Mouse (Mus musculus) intestine, embryonic 16.5 days (tissue): Measurements from ENCODE around the gene Zfp248. TPM values are rescaled to one million over a fixed set of nuclear protein-coding genes. Genes with fewer than 3 reads are reported as not detected.

Experiments used
- ATAC-seq: fragments of 200-750 bp; cut with Nextera tagmentation; 2 replicates; pipeline ENCODE4 v1.8.0; 2017; ENCODE audit warnings: moderate TSS enrichment, moderate library complexity
- H3K27ac ChIP-seq: fragments of 300-500 bp; sonication (generic); 2 replicates; pipeline ENCODE4 v1.5.1; 2014; ENCODE audit warnings: mild to moderate bottlenecking, low read length
- H3K27me3 ChIP-seq: fragments of 300-500 bp; sonication (generic); replicated peaks from 2 replicates; pipeline ENCODE4 v1.6.1; 2014; ENCODE audit warnings: low read length, control low read depth, mixed read lengths; ENCODE audit not compliant: control insufficient read depth, insufficient read depth
- H3K36me3 ChIP-seq: fragments of 300-500 bp; sonication (generic); 2 replicates; pipeline ENCODE4 v1.6.1; 2014; ENCODE audit warnings: low read length, control low read depth; ENCODE audit not compliant: control insufficient read depth, insufficient read depth
- H3K4me1 ChIP-seq: fragments of 300-500 bp; sonication (generic); 2 replicates; pipeline ENCODE4 v1.6.1; 2014; ENCODE audit warnings: low read length, control low read depth, mixed read lengths; ENCODE audit not compliant: control insufficient read depth, insufficient read depth
- H3K4me2 ChIP-seq: fragments of 300-500 bp; sonication (generic); 2 replicates; pipeline ENCODE4 v1.6.1; 2014; ENCODE audit warnings: low read depth, low read length, control low read depth
- H3K4me3 ChIP-seq: fragments of 300-500 bp; sonication (generic); 2 replicates; pipeline ENCODE4 v1.5.1; 2014; ENCODE audit warnings: mild to moderate bottlenecking, low read length
- H3K9ac ChIP-seq: fragments of 300-500 bp; sonication (generic); 2 replicates; pipeline ENCODE4 v1.6.1; 2014; ENCODE audit warnings: low read depth, low read length
- H3K9me3 ChIP-seq: fragments of 300-500 bp; sonication (generic); 2 replicates; pipeline ENCODE4 v1.6.1; 2016; ENCODE audit warnings: low read length, control low read depth; ENCODE audit not compliant: control insufficient read depth
- WGBS: fragments of 180-500 bp; shearing (Covaris S2); extraction: QIAGEN DNeasy Blood & Tissue Kit; methylation state at CpG from one replicate; pipeline ENCODE4 v1.1.7; 2014; 5-methylcytosine and 5-hydroxymethylcytosine counted together
- microRNA-seq: library from miRNA; unstranded; fragments of <30 nt; microRNA quantifications from one replicate; pipeline ENCODE4, GENCODE M21; 2016
- polyA plus RNA-seq: library from polyadenylated mRNA; unstranded; fragments of >200 nt; fragmentation: Nextera tagmentation; extraction: Ambion mirVana; gene quantifications from 2 replicates; pipeline ENCODE4 v1.2.1, GENCODE M21; 2015

Gene Zfp248
- polyA plus RNA-seq, 1 experiment from 2014 or later = 3.8 TPM

GRCm38 (mm10) chr6:118380630-118381029 is 74.7 kb downstream of the Zfp248 start:
- no peaks in the 10 kb centered on the region for H3K9me3 ChIP-seq
- H3K9ac ChIP-seq = no peak overlapping the region
- no peaks in the 10 kb centered on the region for H3K27me3 ChIP-seq
- 63% methylated on average over 3 of the region's 3 CpGs for WGBS
- no peak overlapping the region for H3K4me2 ChIP-seq
- H3K36me3 ChIP-seq = 0 out of 2 replicates have a peak, but pooled peaks cover 2% of the 10 kb centered on the region
- ATAC-seq = no peak
- H3K27ac ChIP-seq = no peak overlapping the region
- no peak overlapping the region for H3K4me3 ChIP-seq
- peaks cover under 1% of the 10 kb centered on the region; the same call in 1 of the 2 replicates for H3K4me1 ChIP-seq

- 31% methylated on average over 20 of the region's 20 CpGs for WGBS
- Histone ChIP-seq H3K4me3 (no peak overlapping the region), H3K27me3 (no peaks in the 10 kb centered on the region), H3K4me1 (peaks cover 4% of the 10 kb centered on the region; the same call in 1 of the 2 replicates), H3K27ac (no peak overlapping the region), H3K36me3 (0 out of 2 replicates have a peak, but pooled peaks cover 2% of the 10 kb centered on the region), H3K4me2 (no peak overlapping the region), H3K9ac (no peak overlapping the region), H3K9me3 (no peaks in the 10 kb centered on the region)
- 0 out of 2 replicates have a peak, but pooled peaks have one; percentile 44 for ATAC-seq
Measured at GRCm38 (mm10) chr6:118379451-118380167, 75.7 kb downstream of the Zfp248 start.

GRCm38 (mm10) chr6:118377611-118378010 is 77.7 kb downstream of the Zfp248 start:
- H3K9ac ChIP-seq = no peak overlapping the region
- H3K9me3 ChIP-seq = no peaks in the 10 kb centered on the region
- H3K36me3 ChIP-seq = no peaks in the 10 kb centered on the region
- no peak overlapping the region for H3K4me2 ChIP-seq
- no peak overlapping the region for H3K4me3 ChIP-seq
- ATAC-seq = no peak
- no peak overlapping the region for H3K27ac ChIP-seq
- WGBS = 50% methylated on average over 10 of the region's 10 CpGs
- H3K4me1 ChIP-seq = peaks cover 4% of the 10 kb centered on the region; the same call in 1 of the 2 replicates
- H3K27me3 ChIP-seq = no peaks in the 10 kb centered on the region

Small RNA genes within 50 kb of the gene (microRNA-seq; reads per million reads assigned to microRNA genes)
- not detected for gene Gm25953

Other genes with a start within 250 kb of the Zfp248 start
- gene Bms1, start 36.1 kb downstream of the Zfp248 start, polyA plus RNA-seq = 24.2 and 25.1 TPM in 2 replicates
- 5.7 and 6.1 TPM in 2 replicates for gene Zfp9, start 23.8 kb upstream of the Zfp248 start, polyA plus RNA-seq
- gene Ankrd26, start 106.7 kb upstream of the Zfp248 start, polyA plus RNA-seq = 8.2 and 8.6 TPM in 2 replicates